Mouse (Mus musculus): ENCODE results near the gene Khdc3. TPM values are rescaled to one million over a fixed set of nuclear protein-coding genes. Genes with fewer than 3 reads are reported as not detected.

Gene Khdc3
- polyA plus RNA-seq, 1 experiment from 2014 or later, result not detected

Other genes with a start within 250 kb of the Khdc3 start
- 12.4 and 13.5 TPM in 2 replicates for gene Pygo1, start 176.2 kb upstream of the Khdc3 start, polyA plus RNA-seq (2015; fragmentation: Nextera tagmentation; extraction: Ambion mirVana)
- gene Dyx1c1, start 143.1 kb upstream of the Khdc3 start, polyA plus RNA-seq (2015; fragmentation: Nextera tagmentation; extraction: Ambion mirVana), result 2.4 and 2.7 TPM in 2 replicates
- not detected in 2 replicates for gene Gm44503, start 143.0 kb upstream of the Khdc3 start, polyA plus RNA-seq (2015; fragmentation: Nextera tagmentation; extraction: Ambion mirVana)
- gene Ccpg1os, start 116.5 kb upstream of the Khdc3 start, polyA plus RNA-seq (2015; fragmentation: Nextera tagmentation; extraction: Ambion mirVana), result 25.9 and 28.5 TPM in 2 replicates
- gene Ccpg1, start 116.4 kb upstream of the Khdc3 start, polyA plus RNA-seq (2015; fragmentation: Nextera tagmentation; extraction: Ambion mirVana), result 44.5 and 45.9 TPM in 2 replicates
- 11.3 and 13.3 TPM in 2 replicates for gene Pigb, start 61.5 kb upstream of the Khdc3 start, polyA plus RNA-seq (2015; fragmentation: Nextera tagmentation; extraction: Ambion mirVana)
- 1.0 and 1.9 TPM in 2 replicates for gene Rab27a, start 57.0 kb upstream of the Khdc3 start, polyA plus RNA-seq (2015; fragmentation: Nextera tagmentation; extraction: Ambion mirVana)
- gene Gm20509, start 634 bp downstream of the Khdc3 start, polyA plus RNA-seq (2015; fragmentation: Nextera tagmentation; extraction: Ambion mirVana), result not detected in 2 replicates
- gene Rsl24d1, start 11.6 kb downstream of the Khdc3 start, polyA plus RNA-seq (2015; fragmentation: Nextera tagmentation; extraction: Ambion mirVana), result 104 and 122 TPM in 2 replicates